Mouse (Mus musculus) lung, embryonic 14.5 days (tissue): Measurements from ENCODE around the gene Frs2. TPM values are rescaled to one million over a fixed set of nuclear protein-coding genes. Genes with fewer than 3 reads are reported as not detected.
A peak's percentile ranks its signal among the peaks of the same experiment; 100 is the strongest.

ENCODE experiments used
- ATAC-seq: fragments of 200-750 bp; cut with Nextera tagmentation; 2 replicates; pipeline ENCODE4 v1.8.0; 2017; ENCODE audit warnings: mild to moderate bottlenecking, moderate TSS enrichment, moderate library complexity; ENCODE audit not compliant: insufficient read depth
- DNase-seq: peaks from one replicate; pipeline ENCODE4 v3.0.0-alpha.2; 2015
- H3K27ac ChIP-seq: fragments of 300-500 bp; sonication (generic); 2 replicates; pipeline ENCODE4 v1.5.1; 2014; ENCODE audit warnings: low read depth, mild to moderate bottlenecking, moderate library complexity
- H3K27me3 ChIP-seq: fragments of 300-500 bp; sonication (generic); 2 replicates; pipeline ENCODE4 v1.6.1; 2014; ENCODE audit warnings: low read length, control low read depth; ENCODE audit not compliant: insufficient read depth
- H3K36me3 ChIP-seq: fragments of 300-500 bp; sonication (generic); 2 replicates; pipeline ENCODE4 v1.6.1; 2014; ENCODE audit warnings: control low read depth; ENCODE audit not compliant: insufficient read depth
- H3K4me1 ChIP-seq: fragments of 300-500 bp; sonication (generic); 2 replicates; pipeline ENCODE4 v1.6.1; 2014; ENCODE audit warnings: antibody characterized with exemption, control low read depth; ENCODE audit not compliant: insufficient read depth
- H3K4me2 ChIP-seq: fragments of 300-500 bp; sonication (generic); 2 replicates; pipeline ENCODE4 v1.6.1; 2014; ENCODE audit warnings: mild to moderate bottlenecking
- H3K4me3 ChIP-seq: fragments of 300-500 bp; sonication (generic); 2 replicates; pipeline ENCODE4 v1.5.1; 2014; ENCODE audit warnings: low read depth, low read length
- H3K9ac ChIP-seq: fragments of 300-500 bp; sonication (generic); 2 replicates; pipeline ENCODE4 v1.6.1; 2014
- H3K9me3 ChIP-seq: fragments of 300-500 bp; sonication (generic); 2 replicates; pipeline ENCODE4 v1.6.1; 2016; ENCODE audit warnings: low read depth, low read length, control low read depth
- CTCF ChIP-seq: IDR thresholded peaks from 2 replicates; pipeline ENCODE4 v1.5.1; 2016; ENCODE audit warnings: antibody characterized with exemption, low read depth
- WGBS: fragments of 180-500 bp; shearing (Covaris S2); extraction: QIAGEN DNeasy Blood & Tissue Kit; methylation state at CpG from one replicate; pipeline ENCODE4 v1.1.7; 2014; 5-methylcytosine and 5-hydroxymethylcytosine counted together
- polyA plus RNA-seq: library from polyadenylated mRNA; unstranded; fragments of >200 nt; fragmentation: Nextera tagmentation; extraction: Ambion mirVana; gene quantifications from 2 replicates; pipeline ENCODE4 v1.2.1, GENCODE M21; 2014

Gene Frs2
- polyA plus RNA-seq, 1 experiment from 2014 or later = 27.8 TPM

DNA sequence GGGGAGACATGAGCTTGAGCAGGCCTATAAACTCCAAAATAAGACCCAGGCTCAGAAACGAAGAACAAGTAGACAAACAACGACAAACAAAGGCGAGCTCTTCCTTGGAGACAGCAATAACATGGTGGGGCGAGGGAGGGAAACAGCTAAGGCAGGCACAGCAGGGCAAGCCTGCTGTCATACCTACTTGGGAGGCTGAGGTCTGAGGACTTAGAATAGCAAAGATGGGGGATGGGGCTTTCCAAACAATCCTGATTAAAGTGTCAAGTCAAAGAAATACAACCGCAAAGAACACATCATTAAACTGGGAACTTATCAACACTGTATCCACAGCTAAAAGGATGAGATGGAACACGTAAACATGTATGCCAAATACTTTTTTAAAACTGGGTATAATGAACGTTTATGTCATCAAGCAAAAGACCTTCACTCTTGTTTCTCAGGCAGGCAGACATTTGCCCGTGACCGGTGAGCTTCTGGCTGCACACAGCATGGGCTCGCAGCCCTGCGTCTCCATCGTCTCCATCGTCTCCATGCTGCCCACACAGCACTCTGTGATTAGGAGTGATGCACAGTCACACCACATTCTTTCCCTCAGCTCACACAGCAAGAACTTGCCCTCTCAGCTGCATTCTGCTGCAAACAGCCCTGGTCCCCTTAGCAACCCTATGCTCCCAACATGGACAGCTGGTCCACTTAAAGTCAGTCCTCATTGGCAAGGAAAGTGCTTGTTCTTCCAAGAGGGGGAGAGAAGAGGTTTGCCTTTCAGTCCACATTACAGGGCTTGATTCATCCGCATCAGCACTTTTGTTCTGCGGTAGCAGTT lies 53.6 kb downstream of the Frs2 start:
- H3K9ac ChIP-seq = no peak overlapping the region
- 20% methylated on average over 15 of the region's 15 CpGs for WGBS
- H3K4me3 ChIP-seq = no peak overlapping the region
- ATAC-seq (peak; percentile 97), DNase-seq (peak; percentile 87)
- peak overlapping the region; percentile 27; the same call in 1 of the 2 replicates for H3K4me2 ChIP-seq
- H3K9me3 ChIP-seq = no peaks in the 10 kb centered on the region
- H3K27ac ChIP-seq = peak overlapping the region; percentile 87
- TF ChIP-seq CTCF = no peak
- H3K36me3 ChIP-seq = peaks cover 13% of the 10 kb centered on the region
- peaks cover 6% of the 10 kb centered on the region for H3K4me1 ChIP-seq
- no peaks in the 10 kb centered on the region for H3K27me3 ChIP-seq

GRCm38 (mm10) chr10:117089628-117090027 lies 58.7 kb downstream of the Frs2 start:
- TF ChIP-seq CTCF = no peak
- no peak overlapping the region for H3K4me3 ChIP-seq
- no peaks in the 10 kb centered on the region for H3K9me3 ChIP-seq
- ATAC-seq (no peak), DNase-seq (no peak)
- H3K36me3 ChIP-seq = peaks cover 21% of the 10 kb centered on the region
- H3K4me2 ChIP-seq = no peak overlapping the region
- H3K9ac ChIP-seq = no peak overlapping the region
- WGBS = 55% methylated on average over 4 of the region's 4 CpGs
- H3K4me1 ChIP-seq = peaks cover 5% of the 10 kb centered on the region
- H3K27me3 ChIP-seq = no peaks in the 10 kb centered on the region
- no peak overlapping the region for H3K27ac ChIP-seq

- Histone ChIP-seq H3K4me1 (no peaks in the 10 kb centered on the region), H3K9me3 (no peaks in the 10 kb centered on the region), H3K27ac (no peak overlapping the region), H3K36me3 (peaks cover 72% of the 10 kb centered on the region), H3K27me3 (no peaks in the 10 kb centered on the region), H3K4me2 (no peak overlapping the region), H3K9ac (no peak overlapping the region), H3K4me3 (no peak overlapping the region)
- 75% methylated on average over 2 of the region's 2 CpGs for WGBS
- DNase-seq = no peak
- ATAC-seq = no peak
- TF ChIP-seq CTCF = no peak
Observed at GRCm38 (mm10) chr10:117081914-117082359, 66.4 kb downstream of the Frs2 start.

- Histone ChIP-seq H3K4me2 (no peak overlapping the region), H3K27me3 (no peaks in the 10 kb centered on the region), H3K9ac (no peak overlapping the region), H3K9me3 (no peaks in the 10 kb centered on the region), H3K36me3 (peaks cover 79% of the 10 kb centered on the region), H3K4me3 (no peak overlapping the region), H3K4me1 (no peaks in the 10 kb centered on the region), H3K27ac (no peak overlapping the region)
- DNase-seq (no peak), ATAC-seq (no peak)
- TF ChIP-seq CTCF = no peak
- 71% methylated on average over 4 of the region's 4 CpGs for WGBS
Observed at GRCm38 (mm10) chr10:117081326-117081725, 67.0 kb downstream of the Frs2 start.

DNA sequence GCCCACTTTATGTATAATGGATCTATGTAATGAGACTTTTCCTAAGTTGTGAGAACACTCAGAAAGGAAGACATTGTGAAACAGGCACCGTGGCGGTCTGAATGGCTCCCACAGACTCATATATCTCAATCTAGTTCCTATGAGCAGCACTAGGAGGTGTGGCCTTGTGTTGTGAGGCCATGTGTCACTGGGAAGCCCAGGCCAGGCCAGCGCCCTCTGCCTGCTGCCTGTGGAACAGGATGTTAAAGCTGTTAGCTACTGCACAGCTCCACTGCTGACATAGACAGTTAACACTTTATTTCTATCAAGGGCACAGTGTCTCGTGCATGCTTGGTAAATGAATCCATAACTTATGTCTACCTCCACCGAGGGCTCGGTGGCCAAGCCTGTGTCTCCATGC lies 70.0 kb downstream of the Frs2 start:
- WGBS = 77% methylated on average over 6 of the region's 6 CpGs
- DNase-seq (peak; percentile 38), ATAC-seq (no peak)
- Histone ChIP-seq H3K4me1 (no peaks in the 10 kb centered on the region), H3K9me3 (no peaks in the 10 kb centered on the region), H3K27ac (no peak overlapping the region), H3K4me3 (no peak overlapping the region), H3K4me2 (no peak overlapping the region), H3K36me3 (peaks cover 83% of the 10 kb centered on the region), H3K27me3 (no peaks in the 10 kb centered on the region), H3K9ac (no peak overlapping the region)
- peak; percentile 62 for TF ChIP-seq CTCF

DNA sequence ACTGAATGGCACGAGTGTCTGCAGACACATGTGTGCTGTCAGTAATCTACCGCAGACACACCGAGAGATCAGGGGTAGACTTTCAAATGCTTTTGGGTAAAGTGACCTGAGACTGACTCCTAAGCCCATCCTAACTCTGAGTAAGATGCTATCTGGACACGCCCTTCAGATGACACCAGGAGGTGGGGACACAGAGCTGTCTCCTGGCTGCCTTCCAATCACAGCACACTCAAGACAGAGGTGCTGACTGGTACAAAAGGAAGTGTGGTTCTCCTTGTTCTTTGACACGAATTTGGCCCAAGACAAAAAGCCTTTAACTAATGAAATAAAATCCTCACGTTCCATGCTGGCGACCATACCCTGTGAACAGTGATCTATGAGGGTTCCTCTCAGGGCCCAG lies 75.2 kb downstream of the Frs2 start:
- TF ChIP-seq CTCF = no peak
- Histone ChIP-seq H3K27me3 (no peaks in the 10 kb centered on the region), H3K4me1 (no peaks in the 10 kb centered on the region), H3K4me3 (no peak overlapping the region), H3K9me3 (no peaks in the 10 kb centered on the region), H3K27ac (no peak overlapping the region), H3K4me2 (no peak overlapping the region), H3K9ac (no peak overlapping the region), H3K36me3 (peaks cover 74% of the 10 kb centered on the region)
- DNase-seq (no peak), ATAC-seq (no peak)
- WGBS = 58% methylated on average over 7 of the region's 7 CpGs

DNA sequence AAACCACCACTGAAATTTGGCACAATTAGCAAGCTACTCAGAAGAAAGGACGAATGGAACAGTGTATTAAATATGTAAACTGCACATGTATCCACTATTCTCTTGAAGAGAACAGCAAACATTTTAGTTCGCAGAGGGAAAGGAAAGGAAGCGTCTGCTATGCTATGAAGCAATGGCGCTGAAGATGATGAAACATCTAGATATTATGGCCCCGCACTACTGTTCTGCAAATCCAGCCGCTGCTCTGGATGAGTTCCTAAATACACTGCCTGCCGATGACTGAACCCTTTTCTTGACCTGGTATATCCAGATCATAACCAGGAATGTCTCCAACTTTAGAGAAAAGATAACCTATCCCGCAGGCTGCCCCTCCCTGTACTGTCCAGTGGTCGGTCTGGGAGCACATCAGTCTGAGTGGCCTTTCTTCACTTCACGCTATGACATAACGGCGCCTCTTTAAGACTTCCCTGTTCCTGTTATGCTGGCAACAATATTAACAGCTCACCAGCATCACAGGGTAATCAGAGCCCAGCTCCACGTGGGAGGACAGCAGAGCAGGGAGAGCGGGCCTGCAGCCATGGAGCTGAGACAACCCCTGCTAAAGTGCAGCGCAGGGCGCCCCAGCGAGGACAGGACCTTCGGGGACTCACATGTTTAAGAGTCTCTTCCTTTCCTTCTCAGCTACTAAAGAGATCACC lies 76.0 kb downstream of the Frs2 start:
- H3K27ac ChIP-seq = no peak overlapping the region
- H3K4me1 ChIP-seq = no peaks in the 10 kb centered on the region
- WGBS = 78% methylated on average over 18 of the region's 18 CpGs
- H3K4me3 ChIP-seq = no peak overlapping the region
- H3K4me2 ChIP-seq = no peak overlapping the region
- H3K36me3 ChIP-seq = peaks cover 66% of the 10 kb centered on the region
- H3K9ac ChIP-seq = no peak overlapping the region
- TF ChIP-seq CTCF = no peak
- H3K27me3 ChIP-seq = no peaks in the 10 kb centered on the region
- ATAC-seq (no peak), DNase-seq (no peak)
- no peaks in the 10 kb centered on the region for H3K9me3 ChIP-seq
